Mouse (Mus musculus) ZHBTc4 (cell line): ENCODE data around the gene Ano6.
A peak's percentile ranks its signal among the peaks of the same experiment; 100 is the strongest.

Source experiments
- DNase-seq: peaks from one replicate; pipeline ENCODE4 v3.0.0-alpha.2; 2011; ENCODE audit warnings: low read depth, low spot score

The Ano6 gene

DNA sequence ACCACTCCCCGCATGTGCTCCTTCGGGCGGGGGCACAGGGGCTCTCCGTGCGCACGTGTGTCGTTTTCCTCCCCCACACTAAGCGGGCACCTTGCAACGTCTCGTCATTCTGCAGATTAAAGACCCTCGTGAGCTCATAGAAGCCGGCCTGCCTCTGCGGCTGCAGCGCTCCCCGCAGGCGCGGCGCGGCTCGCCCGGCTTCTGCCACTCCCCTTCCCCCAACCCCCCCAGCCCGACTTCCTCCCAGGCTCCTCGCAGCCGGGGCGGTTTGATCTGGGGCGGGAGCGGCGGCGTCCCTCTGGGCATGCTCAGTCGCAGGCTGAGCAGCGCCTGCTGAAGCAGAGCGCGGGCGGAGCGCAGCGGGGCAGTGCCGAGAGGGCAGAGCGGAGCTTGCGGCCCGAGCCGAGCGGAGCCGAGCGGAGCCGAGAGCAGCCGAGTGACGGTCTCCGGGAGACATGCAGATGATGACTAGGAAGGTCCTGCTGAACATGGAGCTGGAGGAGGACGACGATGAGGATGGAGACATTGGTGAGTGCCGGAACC, at the start of gene Ano6:
Gene Ano6 (plus strand): TSS at position 315 of the 543 bp plus-strand sequence.
- DNase-seq: peak; percentile 95

- DNase-seq: no peak
Measured at GRCm38 (mm10) chr15:95742955-95743354, 47.7 kb upstream of the Ano6 start.

DNA sequence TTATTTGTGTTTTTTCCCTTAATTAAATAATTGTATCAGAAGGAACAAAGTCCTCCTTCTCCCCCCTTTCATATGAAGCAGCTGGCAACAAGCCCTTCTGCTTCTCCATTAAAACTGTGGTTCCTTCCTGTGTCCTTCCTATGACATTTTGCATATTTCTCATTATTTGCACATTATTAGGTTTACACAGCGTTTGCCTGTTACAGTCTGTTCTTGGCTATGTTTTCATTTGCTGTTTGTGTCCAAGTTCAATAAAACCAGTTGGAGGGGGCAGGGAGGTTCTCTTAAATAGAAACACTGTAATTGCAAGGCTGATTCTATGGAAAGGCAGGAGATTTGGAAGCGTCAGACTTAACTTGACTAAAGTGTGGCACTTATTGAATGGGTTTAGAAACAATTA, 46.8 kb upstream of the Ano6 start:
- DNase-seq: no peak

DNA sequence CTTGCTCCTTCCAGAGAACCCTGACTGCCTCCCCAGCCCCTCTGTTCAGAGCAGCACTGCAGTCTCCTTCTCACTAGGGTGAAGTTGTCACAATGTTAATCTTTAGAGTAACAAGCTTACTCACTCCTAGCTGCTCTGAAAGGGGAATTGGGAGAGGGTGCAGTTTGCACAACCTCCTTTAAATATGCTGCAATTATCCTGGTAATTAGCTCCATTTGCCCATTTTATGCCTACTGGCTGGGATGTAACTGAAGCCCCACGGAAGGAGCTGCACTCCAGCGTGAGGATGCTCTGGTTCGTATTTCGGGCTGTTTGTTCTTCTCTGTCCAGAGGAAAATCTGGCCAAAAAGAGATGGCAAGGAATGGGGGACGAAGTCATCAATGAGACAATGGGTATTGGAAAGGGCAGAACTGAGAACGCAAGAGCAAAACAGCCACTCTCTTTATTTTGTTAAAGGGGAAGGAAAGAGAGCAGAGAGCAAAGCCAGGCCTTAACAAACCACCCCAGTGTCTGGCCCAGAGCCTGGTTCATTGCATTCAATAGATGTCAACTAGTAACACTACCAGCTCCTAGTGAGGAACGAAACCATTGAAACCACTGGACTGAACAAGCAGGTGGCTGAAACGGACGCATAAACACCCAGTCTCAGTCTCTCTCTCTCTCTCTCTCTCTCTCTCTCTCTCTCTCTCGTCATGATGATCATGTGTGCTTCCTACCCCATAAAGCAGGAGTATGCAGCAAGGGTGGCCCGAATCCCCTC, 45.1 kb upstream of the Ano6 start:
- no peak for DNase-seq

DNA sequence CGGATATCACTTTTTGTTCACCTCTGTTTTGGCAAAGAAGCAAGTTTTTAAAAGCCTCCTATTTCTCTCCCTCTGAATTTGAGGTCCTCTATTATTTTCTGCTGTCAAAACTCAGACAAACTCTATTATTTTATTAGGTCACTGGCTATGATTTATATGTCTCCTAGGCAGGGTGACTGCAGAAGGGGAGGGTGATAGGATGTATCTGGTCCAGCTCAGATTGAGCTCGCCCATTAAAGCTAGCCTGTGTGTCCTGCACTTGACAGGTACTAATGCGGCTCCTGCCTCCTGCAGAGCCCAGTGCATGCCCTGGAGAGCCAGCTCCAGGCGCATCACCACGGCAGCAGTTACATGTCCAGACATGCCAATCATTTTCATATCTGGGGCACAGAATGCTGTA, 44.1 kb upstream of the Ano6 start:
- no peak for DNase-seq

DNA sequence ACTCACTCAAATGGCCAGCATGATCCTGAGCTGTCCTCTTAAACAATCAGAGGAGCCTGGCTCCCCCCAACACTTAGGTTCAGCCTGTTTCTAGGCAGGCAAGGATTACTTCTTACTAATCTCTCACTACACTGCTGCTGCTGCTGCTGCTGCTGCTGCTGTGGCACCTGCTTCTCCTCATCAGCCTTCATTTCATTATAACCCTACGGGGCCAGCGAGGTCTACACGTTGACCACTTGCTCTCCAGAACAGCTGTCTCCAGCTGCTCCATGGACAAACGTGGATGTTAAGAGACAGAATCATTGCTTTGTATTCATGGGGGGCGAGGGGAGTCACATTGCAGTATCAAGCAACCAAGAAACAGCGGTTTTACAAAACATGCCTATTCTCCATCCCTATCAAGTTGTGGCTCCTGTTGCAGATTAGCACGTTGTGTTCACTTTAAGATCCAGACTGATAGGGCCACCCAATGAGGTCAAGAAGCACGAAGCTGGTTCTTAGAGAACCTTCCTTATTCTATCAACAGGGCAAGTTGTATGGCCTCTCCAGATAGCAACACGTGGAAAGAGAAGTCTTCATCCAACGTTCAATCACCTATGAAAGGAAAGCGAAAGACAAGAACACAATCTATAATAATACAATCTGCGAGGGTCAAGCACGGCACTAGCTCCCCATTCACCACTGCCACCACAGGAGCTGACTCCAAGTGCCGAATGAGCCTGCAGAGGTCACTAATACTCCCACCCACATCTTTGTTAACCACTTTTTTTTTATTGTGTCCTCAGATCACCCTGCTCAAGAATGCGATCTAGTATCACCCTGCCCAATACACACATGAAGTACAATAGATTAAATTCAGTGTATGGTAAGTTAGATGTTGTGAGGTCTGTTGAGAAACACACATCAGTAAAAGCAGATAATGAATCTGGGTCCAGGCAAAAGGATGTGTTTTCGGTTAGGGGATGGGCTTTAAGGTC, 43.4 kb upstream of the Ano6 start:
- DNase-seq: no peak

- no peak for DNase-seq
Measured at GRCm38 (mm10) chr15:95749216-95749615, 41.4 kb upstream of the Ano6 start.

DNA sequence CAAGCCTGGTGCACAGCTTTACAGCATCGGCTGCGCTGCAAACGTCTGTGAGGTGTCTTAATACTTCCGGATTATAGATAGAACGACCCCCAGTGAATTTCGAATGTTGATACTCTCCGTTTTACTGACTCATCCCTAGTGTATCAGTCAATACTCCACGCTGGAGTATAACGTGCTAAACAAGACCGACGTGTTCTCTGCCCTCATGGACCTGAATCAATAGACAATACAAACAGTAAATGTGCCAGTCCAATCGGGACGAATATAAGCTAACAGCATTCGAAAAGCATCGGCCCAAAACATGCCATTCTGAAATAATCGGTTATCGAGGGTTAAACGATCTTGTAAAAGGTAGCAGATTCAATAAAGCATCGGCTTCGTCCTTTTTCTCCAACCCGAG, 40.6 kb upstream of the Ano6 start:
- no peak for DNase-seq

DNA sequence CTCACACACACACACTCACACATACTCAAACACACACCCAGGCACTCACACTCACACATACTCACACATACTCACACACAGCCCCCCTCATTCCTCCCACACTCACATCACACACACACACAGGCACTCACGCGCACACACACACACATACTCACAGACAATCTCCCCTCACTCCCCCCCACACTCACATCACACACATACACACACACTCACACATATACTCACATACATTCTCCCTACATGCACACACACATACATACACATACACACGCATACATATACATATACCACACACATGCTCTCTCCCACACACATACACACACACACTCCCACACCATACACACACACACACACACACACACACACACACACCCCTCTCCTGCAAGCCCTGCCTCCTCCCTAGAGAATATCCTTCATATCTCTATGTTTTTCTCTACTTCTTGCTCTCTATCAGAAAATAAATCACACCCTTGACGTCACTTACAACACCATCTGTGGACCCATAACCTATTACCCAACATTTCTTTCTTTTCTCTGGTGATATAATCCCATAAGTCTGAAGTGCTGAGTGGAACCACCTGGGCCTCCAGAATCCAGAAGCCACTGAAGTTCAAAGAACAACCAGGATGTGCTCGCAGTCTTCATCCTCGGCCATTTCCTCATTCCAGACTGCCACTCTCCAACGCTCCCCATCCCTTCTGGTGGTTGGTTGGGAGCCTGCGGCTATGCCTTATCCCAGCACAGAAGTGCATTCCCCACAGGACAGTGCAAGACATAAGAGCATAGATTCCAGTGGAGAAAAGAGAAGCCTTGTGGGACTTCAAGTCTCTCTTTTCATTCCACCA, 38.6 kb upstream of the Ano6 start:
- no peak for DNase-seq

DNA sequence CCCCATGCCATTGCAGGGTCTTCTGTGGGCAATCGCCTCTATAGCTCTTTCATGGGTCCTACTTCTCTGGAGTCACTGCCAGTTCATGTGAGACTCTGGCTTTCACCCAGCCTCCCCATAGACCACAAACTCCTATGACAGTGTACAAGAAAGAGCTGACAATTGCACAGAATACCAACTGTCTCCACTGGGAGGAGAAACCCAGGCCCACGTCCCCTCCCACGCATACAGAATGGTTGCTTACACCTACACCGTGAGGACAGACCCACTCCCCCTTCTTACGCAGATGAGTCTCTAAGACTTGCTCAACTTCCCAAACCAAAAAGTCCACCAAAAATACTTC, 38.0 kb upstream of the Ano6 start:
- DNase-seq: no peak

DNA sequence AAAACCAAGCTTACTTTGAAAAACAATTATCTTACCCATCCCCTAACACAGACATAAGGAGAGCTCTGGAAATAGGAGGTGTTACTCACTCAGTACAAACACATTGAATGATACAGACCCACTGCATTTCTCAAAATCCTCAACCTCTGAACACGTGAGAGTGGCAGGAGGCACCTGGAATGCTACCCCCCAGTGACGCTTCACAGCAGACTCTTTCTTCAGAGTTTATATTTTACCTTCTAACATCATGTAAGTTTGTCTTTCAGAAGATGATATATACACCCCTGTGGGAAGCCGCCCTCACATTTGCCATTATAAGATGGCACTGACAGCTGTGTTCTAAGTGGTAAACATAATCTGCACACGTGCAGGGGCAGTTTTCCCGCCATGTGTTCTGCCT, 37.6 kb upstream of the Ano6 start:
- DNase-seq: no peak

DNA sequence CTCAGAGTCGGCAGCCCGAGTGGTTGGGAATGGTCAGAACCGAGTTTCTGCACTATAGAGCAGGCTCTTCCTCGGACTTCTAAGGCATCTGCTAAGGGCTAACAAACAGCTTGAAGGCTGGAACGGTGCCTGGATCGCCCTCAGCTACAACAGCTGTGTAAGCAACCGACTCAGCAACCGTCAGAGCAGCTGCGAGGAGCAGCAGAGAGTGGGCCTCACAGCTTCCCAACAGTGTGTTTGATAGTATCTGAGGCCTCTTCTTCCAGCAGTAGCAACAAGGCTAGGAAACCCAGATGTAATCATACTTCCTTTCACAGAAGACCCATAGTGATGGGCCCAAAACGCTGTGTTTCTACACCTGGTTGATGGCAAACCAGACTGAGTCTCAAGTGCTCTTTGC, 33.5 kb upstream of the Ano6 start:
- DNase-seq: no peak

- no peak for DNase-seq
Measured at GRCm38 (mm10) chr15:95758069-95758468, 32.6 kb upstream of the Ano6 start.

GRCm38 (mm10) chr15:95758696-95759434, 31.8 kb upstream of the Ano6 start:
- DNase-seq: no peak

DNA sequence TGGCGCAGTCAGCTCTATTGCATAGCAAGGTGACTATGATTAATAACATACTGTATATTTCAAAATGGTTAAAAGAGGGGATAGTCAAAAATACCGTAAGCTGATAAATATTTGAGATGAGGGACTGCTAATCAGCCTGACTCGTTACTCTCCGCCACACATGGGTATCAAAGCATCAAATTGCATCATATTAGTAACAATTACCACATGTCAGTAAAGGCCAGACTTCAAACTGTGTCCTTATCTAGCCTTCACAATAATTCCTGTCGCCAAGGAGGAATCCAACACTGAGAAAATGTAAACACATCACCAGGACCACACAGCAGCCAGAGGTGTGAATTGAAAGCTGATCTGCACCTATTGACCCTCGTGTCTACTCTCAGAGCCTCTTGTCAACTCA, 30.8 kb upstream of the Ano6 start:
- DNase-seq: no peak

DNA sequence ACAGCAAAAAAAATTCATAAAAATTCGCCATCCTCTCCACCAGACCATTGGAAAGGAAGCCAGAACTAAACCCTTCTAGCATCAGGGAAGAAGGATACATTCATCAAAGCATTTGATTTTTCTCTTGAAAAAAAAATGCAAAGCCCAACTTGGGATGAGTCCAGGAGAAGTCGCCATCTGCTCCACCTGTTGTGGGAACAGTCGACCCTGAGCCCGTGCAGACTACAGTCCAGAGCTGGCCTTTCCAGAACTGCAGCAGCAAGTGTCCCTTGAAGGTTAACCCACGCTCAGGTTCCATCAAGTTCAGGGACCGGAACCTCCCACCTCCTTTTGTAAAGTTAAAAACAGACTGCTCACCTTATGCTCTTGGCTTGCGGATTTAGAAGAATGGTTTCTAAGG, 29.2 kb upstream of the Ano6 start:
- no peak for DNase-seq

GRCm38 (mm10) chr15:95762661-95763303, 27.9 kb upstream of the Ano6 start:
- peak; percentile 79 for DNase-seq

DNA sequence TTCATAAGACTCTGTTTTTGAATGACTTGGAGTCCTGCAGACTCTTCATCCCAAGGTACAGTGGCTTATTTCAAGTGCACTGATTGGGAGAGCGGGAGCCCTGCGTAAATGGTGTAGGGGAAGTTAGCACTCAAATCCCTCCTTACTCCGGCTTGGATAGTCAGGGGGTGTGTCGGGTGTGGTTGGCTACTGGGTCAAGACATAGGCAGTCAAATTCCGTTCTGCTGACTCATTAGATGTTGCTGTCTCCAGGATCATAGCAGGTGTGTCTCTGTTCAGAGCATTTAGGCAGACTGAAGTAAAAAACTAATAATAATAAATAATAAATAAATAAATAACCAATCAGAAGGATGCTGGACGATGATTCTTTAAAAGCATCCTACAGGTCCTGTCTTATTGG, 27.2 kb upstream of the Ano6 start:
- peak; percentile 45 for DNase-seq

DNA sequence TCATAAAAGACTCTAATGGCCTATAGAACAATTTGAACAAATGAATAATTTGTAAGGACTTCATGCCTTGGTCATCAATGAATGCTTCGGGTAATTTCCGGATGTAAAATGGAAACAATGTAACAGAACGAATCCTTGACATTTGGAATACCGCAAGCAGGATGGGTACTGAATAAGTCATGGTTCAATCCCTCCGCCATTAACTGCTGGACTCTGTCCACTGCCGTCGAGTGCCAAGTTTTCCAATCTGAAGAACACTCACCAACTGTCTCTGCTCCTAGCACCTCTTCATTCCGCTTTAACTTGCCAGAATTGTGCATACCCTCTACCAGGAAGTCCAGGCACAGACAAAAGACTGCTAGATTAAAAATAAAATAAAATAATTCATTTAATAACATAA, 25.4 kb upstream of the Ano6 start:
- DNase-seq: no peak

DNA sequence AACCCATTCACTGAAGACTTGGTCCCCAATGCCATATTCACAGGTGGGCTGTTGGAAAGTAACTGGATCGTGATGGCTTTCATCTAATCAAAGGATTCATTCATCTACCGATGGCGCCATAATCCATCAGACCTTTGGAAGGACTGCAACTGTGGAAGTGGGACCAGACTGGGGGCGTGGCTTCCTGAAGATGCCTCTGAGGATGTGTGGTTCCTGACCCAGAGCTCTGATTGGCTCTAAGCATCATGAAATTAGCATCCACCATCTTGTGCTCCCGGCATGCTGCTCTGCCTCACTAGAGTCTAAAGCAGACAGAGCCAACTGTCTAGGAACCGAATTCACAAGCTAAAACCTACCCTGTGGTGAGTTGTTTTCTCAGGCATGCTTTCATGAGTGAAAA, 24.7 kb upstream of the Ano6 start:
- DNase-seq: peak; percentile 64
